Mouse (Mus musculus) lung, adult 2 months (tissue): ENCODE data around the gene Ttc7.

Source experiments
- CTCF ChIP-seq: fragments of 200-500 bp; IDR thresholded peaks from 2 replicates; pipeline ENCODE4 v1.5.1; 2011; ENCODE audit warnings: mild to moderate bottlenecking, low read length, control low read depth; ENCODE audit not compliant: insufficient read depth
- POLR2A ChIP-seq: fragments of 200-500 bp; IDR thresholded peaks from 2 replicates; pipeline ENCODE4 v1.6.1; 2011; ENCODE audit warnings: low read depth, mild to moderate bottlenecking, control low read depth, low read length, borderline replicate concordance; ENCODE audit errors: extremely low read depth

GRCm38 (mm10) chr17:87236725-87237650, 45.7 kb upstream of the Ttc7 start:
- TF ChIP-seq CTCF (no peak), POLR2A (no peak)
